ENCODE assay signal across 10 mouse cellular contexts in genomic region chr10:99467319-99467842, GRCm38 (mm10).
A peak's percentile ranks its signal among the peaks of the same experiment; 100 is the strongest.
DNase-seq lines count a peak whose midpoint lies in the region; ATAC-seq and TF ChIP-seq lines count a peak whose summit lies in the region.
"Had no signal": no experiment of that assay in that cellular context is flagged by ENCODE, and none has a peak within 500 bp of the region (broad histone marks: within the 10 kb centered on the region; RNA-seq: fewer than 3 reads in every experiment).

No protein-coding gene starts in this region.

- H3K4me3 ChIP-seq in kidney, adult 2 months (ENCODE audit: insufficient read depth, low read depth, low read length), result no peak overlapping the region
- no peak overlapping the region for H3K4me3 ChIP-seq in hindbrain, embryonic 10.5 days

- ATAC-seq in common myeloid progenitor, adult 5-6 weeks (replicated peaks; ENCODE audit: low read depth, poor library complexity, severe bottlenecking), result peak; percentile 82
- no peak for ATAC-seq in erythroid progenitor cell, adult 5-6 weeks (replicated peaks; ENCODE audit: low FRiP score, poor library complexity, severe bottlenecking)

- H3K27me3 ChIP-seq in kidney, adult 2 months (replicated peaks; ENCODE audit: control insufficient read depth, insufficient read depth, low read length), result no peaks in the 10 kb centered on the region
- peaks cover 4% of the 10 kb centered on the region; the same call in 1 of the 2 replicates for H3K27me3 ChIP-seq in hindbrain, embryonic 10.5 days (ENCODE audit: insufficient read depth, poor library complexity, severe bottlenecking)

- TF ChIP-seq POLR2A in kidney, adult 2 months (IDR thresholded peaks at IDR 0.05; ENCODE audit: low read depth, low read length), result no peak

- DNase-seq in MN1 (ENCODE audit: low spot score), result peak; percentile 53
- peak; percentile 56 for DNase-seq in kidney, adult 2 months
- peak; percentile 39 for DNase-seq in lung, postnatal 25 days (ENCODE audit: low spot score)
- no peak for DNase-seq in cerebellum, adult 9-11 months
- no peak for DNase-seq in hindbrain, embryonic 10.5 days (ENCODE audit: low spot score)
- DNase-seq: cerebellum, postnatal 25 days; left cerebral cortex, postnatal 4 days; thymus, postnatal 4 days had no signal

- no peaks in the 10 kb centered on the region for H3K9me3 ChIP-seq in hindbrain, embryonic 10.5 days

- no peaks in the 10 kb centered on the region for H3K4me1 ChIP-seq in kidney, adult 2 months (ENCODE audit: control insufficient read depth, insufficient read depth, low read length)
- peaks cover 19% of the 10 kb centered on the region for H3K4me1 ChIP-seq in hindbrain, embryonic 10.5 days (replicated peaks)

- TF ChIP-seq CTCF in kidney, adult 2 months (conservative IDR thresholded peaks at IDR 0.05; ENCODE audit: insufficient read depth, insufficient read length, low read depth, low read length), result no peak

- H3K36me3 ChIP-seq in kidney, adult 2 months (ENCODE audit: control insufficient read depth, insufficient read depth, low read length), result no peaks in the 10 kb centered on the region
- H3K36me3 ChIP-seq in hindbrain, embryonic 10.5 days, result no peaks in the 10 kb centered on the region

- WGBS in kidney, adult 2 months, result 66% methylated on average over 9 of the region's 9 CpGs
- 76% methylated on average over 9 of the region's 9 CpGs for WGBS in hindbrain, embryonic 10.5 days

- peak overlapping the region; percentile 30 for H3K27ac ChIP-seq in kidney, adult 2 months (ENCODE audit: insufficient read depth, low read depth, low read length)
- no peak overlapping the region for H3K27ac ChIP-seq in hindbrain, embryonic 10.5 days

Comparison
In these comparisons a context has a peak if more than half of its experiments do, and no peak if none do; other contexts are left out.
1. DNase-seq: peak in MN1 (single experiment), kidney, adult 2 months (single experiment) and lung, postnatal 25 days (single experiment); none in cerebellum, adult 9-11 months (single experiment) and hindbrain, embryonic 10.5 days (single experiment).